Mouse (Mus musculus) kidney, postnatal 4 days (tissue): Measurements from ENCODE around the gene Kitl.

ENCODE experiments used
- DNase-seq, 2 experiments: peaks; one replicate each; pipeline ENCODE4 v3.0.0; 2021; ENCODE audit warnings: mixed read lengths in 2 of 2

Kitl gene

GRCm38 (mm10) chr10:100124452-100124851, 109.0 kb downstream of the Kitl start:
- peak in 1 of 2 experiments; percentile 13 for DNase-seq

DNA sequence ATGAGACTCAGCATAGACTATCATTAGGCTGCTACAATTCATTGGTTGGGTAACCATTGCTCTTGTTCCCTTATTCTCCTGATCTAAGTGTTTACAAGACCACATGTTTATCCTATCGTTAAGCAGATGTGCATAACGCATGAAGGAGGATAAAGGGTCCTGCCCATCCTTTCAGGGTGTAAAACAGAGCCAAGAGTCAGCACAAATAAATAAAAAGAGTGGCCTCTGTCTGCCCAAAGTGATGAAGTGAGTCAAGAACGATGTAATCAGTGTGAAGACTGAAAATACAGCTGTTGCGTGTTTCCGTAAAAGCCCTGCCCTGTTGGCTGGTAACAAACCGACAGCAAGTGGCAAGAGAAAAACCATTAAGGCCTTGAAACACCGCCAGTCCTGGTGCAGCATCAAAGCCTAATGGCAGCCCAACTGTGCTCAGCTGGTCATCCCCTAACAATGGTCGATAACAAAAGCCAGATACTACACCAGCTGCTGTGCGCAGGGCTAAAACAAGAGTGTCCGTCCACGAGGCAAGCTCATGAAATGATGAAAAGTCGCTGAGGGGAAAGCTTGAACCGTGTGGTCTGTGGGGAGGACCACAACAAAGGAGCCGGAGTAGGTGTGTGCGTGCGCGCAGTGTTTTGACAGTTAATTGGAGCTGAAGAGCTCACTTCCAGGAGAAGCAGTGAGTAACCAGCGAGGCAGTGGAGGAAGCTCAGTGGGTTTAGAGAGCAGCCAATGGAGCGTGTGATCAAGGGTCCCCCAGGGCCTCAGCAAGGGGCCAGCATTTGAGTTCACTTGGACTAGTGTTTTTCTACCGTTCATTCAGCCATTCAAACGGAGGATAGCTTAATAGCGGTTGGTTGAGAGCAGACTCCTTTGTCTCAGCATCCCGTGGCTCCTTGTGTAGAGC, 112.7 kb downstream of the Kitl start:
- DNase-seq = no peak

DNA sequence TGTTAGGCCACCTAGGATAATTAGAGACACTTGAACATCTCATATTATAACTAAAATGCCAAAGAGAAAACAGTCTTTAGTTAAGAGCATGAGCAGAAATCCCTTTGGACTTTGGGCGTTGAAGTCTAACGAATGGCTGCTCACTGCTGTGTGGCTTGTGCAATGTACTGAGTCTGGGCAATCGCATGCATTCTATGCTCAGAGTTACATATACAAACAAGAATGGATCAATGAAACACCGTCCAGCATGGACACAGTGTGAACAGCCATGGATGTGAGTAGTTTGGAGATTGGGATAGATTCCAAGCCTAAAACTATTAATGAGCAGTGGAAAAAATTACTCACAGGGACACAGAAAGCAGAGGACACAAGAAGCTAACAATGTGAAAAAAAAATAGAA, 116.2 kb downstream of the Kitl start:
- no peak for DNase-seq

DNA sequence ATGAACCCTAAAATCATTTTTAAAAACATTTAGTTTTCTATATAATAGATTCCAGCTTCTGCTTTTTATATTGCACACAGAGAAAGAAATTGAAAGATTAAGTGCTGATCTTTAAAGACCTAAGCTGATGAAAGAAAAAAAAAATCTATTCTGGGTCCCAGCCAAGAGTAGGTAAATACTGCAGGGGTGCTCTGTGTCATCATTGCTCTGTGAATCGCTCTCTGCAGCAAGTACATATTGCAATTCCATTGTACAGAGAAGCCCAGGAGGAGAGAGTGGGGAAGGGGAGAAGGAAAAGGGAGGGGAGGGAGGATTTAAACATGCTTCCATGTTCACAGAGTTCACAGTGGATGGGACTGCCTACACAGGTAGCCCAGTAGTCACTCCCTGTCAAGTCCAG, 116.9 kb downstream of the Kitl start:
- DNase-seq = no peak

- DNase-seq = no peak
These were observed 123.1 kb downstream of the Kitl start for GRCm38 (mm10) chr10:100138552-100138951.

DNA sequence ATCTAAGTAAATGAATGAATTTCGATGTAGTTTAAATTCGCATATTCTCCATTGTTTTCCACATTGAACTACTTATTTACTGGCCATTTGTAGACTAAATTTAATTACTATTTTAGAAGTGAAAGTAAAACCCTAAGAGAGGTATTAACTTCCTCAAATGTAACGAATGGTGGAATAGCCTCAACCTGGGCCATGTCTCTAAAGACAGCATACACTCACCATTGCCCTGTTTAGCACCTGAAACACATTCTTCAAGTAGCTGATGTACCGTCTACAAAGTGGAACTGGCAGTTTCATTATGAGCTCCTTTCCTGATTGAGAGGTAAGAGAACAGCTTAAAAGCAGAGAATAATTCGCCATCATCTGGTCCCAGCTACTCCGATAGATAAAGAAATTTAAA, 132.7 kb downstream of the Kitl start:
- no peak for DNase-seq
